Mouse (Mus musculus): ENCODE data around the gene Lif. TPM values are rescaled to one million over a fixed set of nuclear protein-coding genes. Genes with fewer than 3 reads are reported as not detected.

Gene Lif
- polyA plus RNA-seq, 1 experiment, result 12.1 TPM

- H3K4me3 ChIP-seq (ENCODE audit: low read depth, low read length), result no peak overlapping the region
- no peaks in the 10 kb centered on the region for H3K36me3 ChIP-seq (ENCODE audit: control insufficient read depth, insufficient read depth, low read length, poor library complexity, severe bottlenecking)
- no peaks in the 10 kb centered on the region for H3K27me3 ChIP-seq (ENCODE audit: control insufficient read depth, insufficient read depth, low read length, poor library complexity, severe bottlenecking)
- TF ChIP-seq CTCF (IDR thresholded peaks at IDR 0.05; ENCODE audit: low read depth, low read length), result no peak
- no peak for TF ChIP-seq POLR2A (IDR thresholded peaks at IDR 0.05; ENCODE audit: insufficient read depth, low read length)
- 0 out of 2 replicates have a peak, but pooled peaks have one; percentile 7 for TF ChIP-seq EP300 (IDR thresholded peaks at IDR 0.05; ENCODE audit: insufficient read depth, low read depth, low read length)
- H3K27ac ChIP-seq (ENCODE audit: insufficient read depth, low read length), result peak overlapping the region; percentile 57; the same call in 1 of the 2 replicates
- H3K4me1 ChIP-seq (ENCODE audit: control insufficient read depth, insufficient read depth, low read length), result peaks cover 2% of the 10 kb centered on the region
- H3K9ac ChIP-seq (ENCODE audit: low read depth, poor library complexity, severe bottlenecking), result no peak overlapping the region
- no peaks in the 10 kb centered on the region for H3K9me3 ChIP-seq (replicated peaks; ENCODE audit: control insufficient read depth, insufficient read depth, low read length, poor library complexity, severe bottlenecking)
Measured at GRCm38 (mm10) chr11:4283627-4284026, 26.3 kb downstream of the Lif start.

- H3K4me3 ChIP-seq (ENCODE audit: low read depth, low read length), result no peak overlapping the region
Measured at GRCm38 (mm10) chr11:4289280-4289679, 31.9 kb downstream of the Lif start.

DNA sequence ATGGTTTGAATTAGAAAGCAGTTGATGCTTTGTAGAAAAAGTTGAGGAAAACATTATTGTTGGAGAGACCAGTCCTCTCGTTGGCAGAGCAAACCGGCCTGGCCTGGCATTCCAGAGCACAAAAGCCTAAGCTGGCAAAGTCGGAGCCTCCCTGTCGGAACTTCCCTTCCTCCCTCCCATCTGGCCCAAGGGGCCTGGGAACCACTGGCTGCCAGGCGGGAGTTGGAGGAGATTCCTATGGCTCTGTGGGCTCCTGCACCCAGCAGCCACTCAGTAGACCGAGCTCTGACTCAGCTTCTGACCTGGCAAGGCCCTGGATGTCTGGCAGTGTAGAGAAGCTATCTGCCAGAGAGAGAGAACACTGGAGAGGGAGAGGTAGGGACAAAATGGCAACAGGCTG is 34.3 kb downstream of the Lif start:
- no peaks in the 10 kb centered on the region for H3K36me3 ChIP-seq (ENCODE audit: control insufficient read depth, insufficient read depth, low read length, poor library complexity, severe bottlenecking)

More at GRCm38 (mm10) chr11:4289280-4289679, 31.9 kb downstream of the Lif start:
- Histone ChIP-seq H3K9me3 (replicated peaks; ENCODE audit: control insufficient read depth, insufficient read depth, low read length, poor library complexity, severe bottlenecking) (no peaks in the 10 kb centered on the region), H3K4me1 (ENCODE audit: control insufficient read depth, insufficient read depth, low read length) (no peaks in the 10 kb centered on the region), H3K27ac (ENCODE audit: insufficient read depth, low read length) (no peak overlapping the region), H3K36me3 (ENCODE audit: control insufficient read depth, insufficient read depth, low read length, poor library complexity, severe bottlenecking) (no peaks in the 10 kb centered on the region), H3K27me3 (ENCODE audit: control insufficient read depth, insufficient read depth, low read length, poor library complexity, severe bottlenecking) (no peaks in the 10 kb centered on the region), H3K9ac (ENCODE audit: low read depth, poor library complexity, severe bottlenecking) (no peak overlapping the region)
- TF ChIP-seq CTCF (IDR thresholded peaks at IDR 0.05; ENCODE audit: low read depth, low read length) (no peak), POLR2A (IDR thresholded peaks at IDR 0.05; ENCODE audit: insufficient read depth, low read length) (no peak), EP300 (IDR thresholded peaks at IDR 0.05; ENCODE audit: insufficient read depth, low read depth, low read length) (no peak)

GRCm38 (mm10) chr11:4292224-4292887 is 35.0 kb downstream of the Lif start:
- H3K36me3 ChIP-seq (ENCODE audit: control insufficient read depth, insufficient read depth, low read length, poor library complexity, severe bottlenecking), result no peaks in the 10 kb centered on the region
- no peaks in the 10 kb centered on the region for H3K9me3 ChIP-seq (replicated peaks; ENCODE audit: control insufficient read depth, insufficient read depth, low read length, poor library complexity, severe bottlenecking)
- no peak for TF ChIP-seq CTCF (IDR thresholded peaks at IDR 0.05; ENCODE audit: low read depth, low read length)
- no peak for TF ChIP-seq POLR2A (IDR thresholded peaks at IDR 0.05; ENCODE audit: insufficient read depth, low read length)
- TF ChIP-seq EP300 (IDR thresholded peaks at IDR 0.05; ENCODE audit: insufficient read depth, low read depth, low read length), result no peak
- no peaks in the 10 kb centered on the region for H3K27me3 ChIP-seq (ENCODE audit: control insufficient read depth, insufficient read depth, low read length, poor library complexity, severe bottlenecking)
- H3K4me1 ChIP-seq (ENCODE audit: control insufficient read depth, insufficient read depth, low read length), result peaks cover 2% of the 10 kb centered on the region
- no peak overlapping the region for H3K4me3 ChIP-seq (ENCODE audit: low read depth, low read length)
- H3K9ac ChIP-seq (ENCODE audit: low read depth, poor library complexity, severe bottlenecking), result no peak overlapping the region
- no peak overlapping the region for H3K27ac ChIP-seq (ENCODE audit: insufficient read depth, low read length)

More for the DNA sequence above, 34.3 kb downstream of the Lif start:
- Histone ChIP-seq H3K27me3 (ENCODE audit: control insufficient read depth, insufficient read depth, low read length, poor library complexity, severe bottlenecking) (no peaks in the 10 kb centered on the region), H3K9ac (ENCODE audit: low read depth, poor library complexity, severe bottlenecking) (no peak overlapping the region), H3K27ac (ENCODE audit: insufficient read depth, low read length) (no peak overlapping the region), H3K4me1 (ENCODE audit: control insufficient read depth, insufficient read depth, low read length) (peaks cover 2% of the 10 kb centered on the region), H3K4me3 (ENCODE audit: low read depth, low read length) (no peak overlapping the region), H3K9me3 (replicated peaks; ENCODE audit: control insufficient read depth, insufficient read depth, low read length, poor library complexity, severe bottlenecking) (no peaks in the 10 kb centered on the region)
- TF ChIP-seq CTCF (IDR thresholded peaks at IDR 0.05; ENCODE audit: low read depth, low read length), result no peak
- TF ChIP-seq POLR2A (IDR thresholded peaks at IDR 0.05; ENCODE audit: insufficient read depth, low read length), result no peak
- TF ChIP-seq EP300 (IDR thresholded peaks at IDR 0.05; ENCODE audit: insufficient read depth, low read depth, low read length), result no peak

DNA sequence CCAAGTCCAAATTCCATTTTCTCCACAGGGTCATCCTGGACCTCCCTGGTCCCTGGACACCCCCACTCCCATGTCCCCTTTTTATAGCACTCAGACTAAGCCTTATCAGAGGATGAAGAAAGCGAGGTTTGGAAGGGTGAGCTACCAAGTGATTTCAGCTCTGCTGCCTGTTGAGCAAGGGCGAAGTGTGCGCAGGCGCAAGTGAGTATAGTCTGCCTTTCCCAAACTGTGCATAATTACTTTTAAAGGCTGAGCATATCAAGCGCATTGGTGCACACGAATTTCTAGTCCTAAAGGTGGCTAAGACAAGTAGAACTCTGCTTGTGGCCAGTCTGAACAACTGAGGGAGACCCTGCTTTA is 35.5 kb downstream of the Lif start:
- TF ChIP-seq CTCF (IDR thresholded peaks at IDR 0.05; ENCODE audit: low read depth, low read length) (no peak), POLR2A (IDR thresholded peaks at IDR 0.05; ENCODE audit: insufficient read depth, low read length) (no peak), EP300 (IDR thresholded peaks at IDR 0.05; ENCODE audit: insufficient read depth, low read depth, low read length) (no peak)
- H3K4me3 ChIP-seq (ENCODE audit: low read depth, low read length), result no peak overlapping the region
- H3K4me1 ChIP-seq (ENCODE audit: control insufficient read depth, insufficient read depth, low read length), result peaks cover 2% of the 10 kb centered on the region
- no peaks in the 10 kb centered on the region for H3K9me3 ChIP-seq (replicated peaks; ENCODE audit: control insufficient read depth, insufficient read depth, low read length, poor library complexity, severe bottlenecking)
- H3K27ac ChIP-seq (ENCODE audit: insufficient read depth, low read length), result no peak overlapping the region
- H3K9ac ChIP-seq (ENCODE audit: low read depth, poor library complexity, severe bottlenecking), result no peak overlapping the region
- H3K27me3 ChIP-seq (ENCODE audit: control insufficient read depth, insufficient read depth, low read length, poor library complexity, severe bottlenecking), result no peaks in the 10 kb centered on the region
- no peaks in the 10 kb centered on the region for H3K36me3 ChIP-seq (ENCODE audit: control insufficient read depth, insufficient read depth, low read length, poor library complexity, severe bottlenecking)

- no peak overlapping the region for H3K4me3 ChIP-seq (ENCODE audit: low read depth, low read length)
- no peak for TF ChIP-seq EP300 (IDR thresholded peaks at IDR 0.05; ENCODE audit: insufficient read depth, low read depth, low read length)
- TF ChIP-seq CTCF (IDR thresholded peaks at IDR 0.05; ENCODE audit: low read depth, low read length), result no peak
- TF ChIP-seq POLR2A (IDR thresholded peaks at IDR 0.05; ENCODE audit: insufficient read depth, low read length), result no peak
- no peaks in the 10 kb centered on the region for H3K27me3 ChIP-seq (ENCODE audit: control insufficient read depth, insufficient read depth, low read length, poor library complexity, severe bottlenecking)
- H3K36me3 ChIP-seq (ENCODE audit: control insufficient read depth, insufficient read depth, low read length, poor library complexity, severe bottlenecking), result no peaks in the 10 kb centered on the region
- H3K4me1 ChIP-seq (ENCODE audit: control insufficient read depth, insufficient read depth, low read length), result peaks cover 3% of the 10 kb centered on the region
- H3K9me3 ChIP-seq (replicated peaks; ENCODE audit: control insufficient read depth, insufficient read depth, low read length, poor library complexity, severe bottlenecking), result no peaks in the 10 kb centered on the region
- no peak overlapping the region for H3K9ac ChIP-seq (ENCODE audit: low read depth, poor library complexity, severe bottlenecking)
- H3K27ac ChIP-seq (ENCODE audit: insufficient read depth, low read length), result no peak overlapping the region
Measured at GRCm38 (mm10) chr11:4293481-4293880, 36.1 kb downstream of the Lif start.

Data from ES-Bruce4 (cell line).